Mouse (Mus musculus) brain, embryonic 14.5 days (tissue): ENCODE data around the gene Cux2.

Source experiments
- CTCF ChIP-seq: fragments of 200-500 bp; IDR thresholded peaks from 2 replicates; pipeline ENCODE4 v1.5.1; 2012; ENCODE audit warnings: inconsistent platforms, mild to moderate bottlenecking, moderate library complexity, borderline replicate concordance; ENCODE audit not compliant: insufficient read depth, insufficient read length; ENCODE audit errors: extremely low read depth
- POLR2A ChIP-seq: fragments of 200-500 bp; IDR thresholded peaks from 2 replicates; pipeline ENCODE4 v1.6.1; 2012; ENCODE audit warnings: mild to moderate bottlenecking, inconsistent platforms, borderline replicate concordance; ENCODE audit not compliant: poor library complexity, insufficient read depth, insufficient read length, severe bottlenecking; ENCODE audit errors: extremely low read depth

DNA sequence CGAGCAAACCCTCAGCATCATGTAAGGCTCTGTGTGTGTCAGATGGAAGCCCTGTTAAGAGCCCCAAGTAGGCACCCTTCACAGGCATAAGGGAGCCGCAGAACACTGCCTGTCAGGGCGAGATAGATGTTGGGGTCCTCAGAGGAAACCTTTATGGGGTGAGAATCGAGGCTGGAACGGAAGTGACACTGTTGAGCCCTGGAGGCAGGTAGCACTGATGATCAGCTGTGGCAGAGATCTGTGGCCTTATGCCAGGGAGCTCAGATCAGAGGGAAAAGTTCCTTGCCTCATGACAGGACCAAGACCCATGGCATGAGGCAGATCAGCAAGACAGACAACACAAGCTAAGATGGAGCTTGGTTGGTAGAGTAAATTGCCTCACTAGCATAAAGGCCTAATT, 228.8 kb downstream of the Cux2 start:
- TF ChIP-seq CTCF, result no peak
- TF ChIP-seq POLR2A, result no peak
